Mouse (Mus musculus): Measurements from ENCODE around the gene Cdh11. TPM values are rescaled to one million over a fixed set of nuclear protein-coding genes. Genes with fewer than 3 reads are reported as not detected.
"Not testable (repeated sequence)": the region's sequence is repeated elsewhere in the genome, so short reads cannot be mapped to it uniquely, and the experiment has no call there.

Cdh11 gene
- polyA plus RNA-seq, 1 experiment from 2014 or later, result 112 TPM

GRCm38 (mm10) chr8:102693465-102693864 lies 92.0 kb downstream of the Cdh11 start:
- H3K27ac ChIP-seq, result no peak overlapping the region
- 30% methylated on average over 1 of the region's 1 CpGs for WGBS
- no peak for DNase-seq (ENCODE audit: low spot score)

GRCm38 (mm10) chr8:102685491-102685890 lies 100.0 kb downstream of the Cdh11 start:
- H3K4me1 ChIP-seq; DNase-seq (ENCODE audit: low spot score); H3K36me3 ChIP-seq; H3K9me3 ChIP-seq (replicated peaks); H3K4me3 ChIP-seq; H3K27ac ChIP-seq; H3K27me3 ChIP-seq (ENCODE audit: low read depth, poor library complexity, severe bottlenecking): not testable (repeated sequence)
- 89% methylated on average over 7 of the region's 7 CpGs for WGBS

More at GRCm38 (mm10) chr8:102693465-102693864, 92.0 kb downstream of the Cdh11 start:
- no peaks in the 10 kb centered on the region for H3K27me3 ChIP-seq (ENCODE audit: low read depth, poor library complexity, severe bottlenecking)
- H3K9me3 ChIP-seq (replicated peaks), result no peaks in the 10 kb centered on the region
- H3K36me3 ChIP-seq, result peaks cover 15% of the 10 kb centered on the region
- H3K4me3 ChIP-seq, result no peak overlapping the region
- H3K4me1 ChIP-seq, result peaks cover 15% of the 10 kb centered on the region

- Histone ChIP-seq H3K36me3 (peaks cover 10% of the 10 kb centered on the region), H3K27ac (no peak overlapping the region), H3K27me3 (ENCODE audit: low read depth, poor library complexity, severe bottlenecking) (no peaks in the 10 kb centered on the region), H3K9me3 (replicated peaks) (no peaks in the 10 kb centered on the region), H3K4me3 (no peak overlapping the region), H3K4me1 (peaks cover 3% of the 10 kb centered on the region; the same call in 1 of the 2 replicates)
- DNase-seq (ENCODE audit: low spot score), result no peak
- 85% methylated on average over 11 of the region's 11 CpGs for WGBS
These were observed 100.4 kb downstream of the Cdh11 start for GRCm38 (mm10) chr8:102685023-102685422.

GRCm38 (mm10) chr8:102677148-102677547 lies 108.3 kb downstream of the Cdh11 start:
- no peak overlapping the region for H3K4me3 ChIP-seq
- H3K36me3 ChIP-seq, result peaks cover 76% of the 10 kb centered on the region
- 91% methylated on average over 3 of the region's 3 CpGs for WGBS
- no peak overlapping the region for H3K27ac ChIP-seq
- H3K4me1 ChIP-seq, result no peaks in the 10 kb centered on the region
- no peak for DNase-seq (ENCODE audit: low spot score)
- no peaks in the 10 kb centered on the region for H3K27me3 ChIP-seq (ENCODE audit: low read depth, poor library complexity, severe bottlenecking)
- H3K9me3 ChIP-seq (replicated peaks), result no peaks in the 10 kb centered on the region

- not testable (repeated sequence) for DNase-seq (ENCODE audit: low spot score); H3K4me3 ChIP-seq; H3K4me1 ChIP-seq; H3K27me3 ChIP-seq (ENCODE audit: low read depth, poor library complexity, severe bottlenecking); H3K27ac ChIP-seq; H3K9me3 ChIP-seq (replicated peaks)
- H3K36me3 ChIP-seq, result peaks cover 96% of the 10 kb centered on the region
- 89% methylated on average over 5 of the region's 5 CpGs for WGBS
These were observed 120.9 kb downstream of the Cdh11 start for GRCm38 (mm10) chr8:102664561-102664960.

- Histone ChIP-seq H3K27ac (no peak overlapping the region), H3K36me3 (peaks cover 97% of the 10 kb centered on the region), H3K4me1 (no peaks in the 10 kb centered on the region), H3K9me3 (replicated peaks) (no peaks in the 10 kb centered on the region), H3K27me3 (ENCODE audit: low read depth, poor library complexity, severe bottlenecking) (no peaks in the 10 kb centered on the region), H3K4me3 (no peak overlapping the region)
- WGBS, result 93% methylated on average over 2 of the region's 2 CpGs
- DNase-seq (ENCODE audit: low spot score), result no peak
These were observed 128.9 kb downstream of the Cdh11 start for GRCm38 (mm10) chr8:102656529-102656928.

GRCm38 (mm10) chr8:102651964-102652363 lies 133.5 kb downstream of the Cdh11 start:
- no peak overlapping the region for H3K4me3 ChIP-seq
- no peak overlapping the region for H3K27ac ChIP-seq
- no peaks in the 10 kb centered on the region for H3K4me1 ChIP-seq
- H3K27me3 ChIP-seq (ENCODE audit: low read depth, poor library complexity, severe bottlenecking), result no peaks in the 10 kb centered on the region
- H3K9me3 ChIP-seq (replicated peaks), result no peaks in the 10 kb centered on the region
- WGBS, result 91% methylated on average over 4 of the region's 4 CpGs
- H3K36me3 ChIP-seq, result peaks cover 95% of the 10 kb centered on the region
- no peak for DNase-seq (ENCODE audit: low spot score)

GRCm38 (mm10) chr8:102627151-102627550 lies 158.3 kb downstream of the Cdh11 start:
- H3K27me3 ChIP-seq (ENCODE audit: low read depth, poor library complexity, severe bottlenecking), result no peaks in the 10 kb centered on the region
- no peaks in the 10 kb centered on the region for H3K4me1 ChIP-seq
- WGBS, result 91% methylated on average over 3 of the region's 3 CpGs
- H3K4me3 ChIP-seq, result no peak overlapping the region
- no peak for DNase-seq (ENCODE audit: low spot score)
- H3K9me3 ChIP-seq (replicated peaks), result no peaks in the 10 kb centered on the region
- H3K27ac ChIP-seq, result no peak overlapping the region
- peaks cover 5% of the 10 kb centered on the region; the same call in 1 of the 2 replicates for H3K36me3 ChIP-seq

GRCm38 (mm10) chr8:102612146-102612545 lies 173.3 kb downstream of the Cdh11 start:
- H3K27me3 ChIP-seq (ENCODE audit: low read depth, poor library complexity, severe bottlenecking), result no peaks in the 10 kb centered on the region
- WGBS, result 86% methylated on average over 4 of the region's 4 CpGs

GRCm38 (mm10) chr8:102601327-102601726 lies 184.1 kb downstream of the Cdh11 start:
- 84% methylated on average over 4 of the region's 4 CpGs for WGBS
- Histone ChIP-seq H3K9me3 (replicated peaks) (no peaks in the 10 kb centered on the region), H3K4me1 (no peaks in the 10 kb centered on the region), H3K4me3 (no peak overlapping the region), H3K27ac (no peak overlapping the region), H3K27me3 (ENCODE audit: low read depth, poor library complexity, severe bottlenecking) (no peaks in the 10 kb centered on the region), H3K36me3 (no peaks in the 10 kb centered on the region)
- no peak for DNase-seq (ENCODE audit: low spot score)

More at GRCm38 (mm10) chr8:102612146-102612545, 173.3 kb downstream of the Cdh11 start:
- Histone ChIP-seq H3K4me3 (no peak overlapping the region), H3K36me3 (no peaks in the 10 kb centered on the region), H3K4me1 (no peaks in the 10 kb centered on the region), H3K27ac (no peak overlapping the region), H3K9me3 (replicated peaks) (no peaks in the 10 kb centered on the region)
- DNase-seq (ENCODE audit: low spot score), result no peak

GRCm38 (mm10) chr8:102596523-102596922 lies 188.9 kb downstream of the Cdh11 start:
- Histone ChIP-seq H3K36me3 (no peaks in the 10 kb centered on the region), H3K27ac (no peak overlapping the region), H3K4me1 (no peaks in the 10 kb centered on the region), H3K27me3 (ENCODE audit: low read depth, poor library complexity, severe bottlenecking) (no peaks in the 10 kb centered on the region), H3K4me3 (no peak overlapping the region), H3K9me3 (replicated peaks) (no peaks in the 10 kb centered on the region)
- no peak for DNase-seq (ENCODE audit: low spot score)
- 17% methylated on average over 3 of the region's 3 CpGs for WGBS

- no peaks in the 10 kb centered on the region for H3K4me1 ChIP-seq
- no peaks in the 10 kb centered on the region for H3K27me3 ChIP-seq (ENCODE audit: low read depth, poor library complexity, severe bottlenecking)
- no peak for DNase-seq (ENCODE audit: low spot score)
- no peaks in the 10 kb centered on the region for H3K9me3 ChIP-seq (replicated peaks)
- H3K36me3 ChIP-seq, result no peaks in the 10 kb centered on the region
- WGBS, result 94% methylated on average over 6 of the region's 6 CpGs
- H3K27ac ChIP-seq, result no peak overlapping the region
- no peak overlapping the region for H3K4me3 ChIP-seq
These were observed 191.5 kb downstream of the Cdh11 start for GRCm38 (mm10) chr8:102593899-102594298.

Data from limb, embryonic 10.5 days (tissue).